Mouse (Mus musculus) liver, embryonic 16.5 days (tissue): ENCODE data around the gene Cyp4a32. TPM values are rescaled to one million over a fixed set of nuclear protein-coding genes. Genes with fewer than 3 reads are reported as not detected.
"Not testable (repeated sequence)": the region's sequence is repeated elsewhere in the genome, so short reads cannot be mapped to it uniquely, and the experiment has no call there.

Source experiments
- ATAC-seq: fragments of 200-750 bp; cut with Nextera tagmentation; 2 replicates; pipeline ENCODE4 v1.8.0; 2017; ENCODE audit warnings: low read depth, mild to moderate bottlenecking, moderate number of reproducible peaks, moderate library complexity
- H3K27ac ChIP-seq: fragments of 300-500 bp; sonication (generic); 2 replicates; pipeline ENCODE4 v1.5.1; 2014; ENCODE audit warnings: mild to moderate bottlenecking, low read length
- H3K27me3 ChIP-seq: fragments of 300-500 bp; sonication (generic); 2 replicates; pipeline ENCODE4 v1.6.1; 2014; ENCODE audit warnings: low read depth, low read length, mixed read lengths; ENCODE audit not compliant: control insufficient read depth, insufficient read depth
- H3K36me3 ChIP-seq: fragments of 300-500 bp; sonication (generic); 2 replicates; pipeline ENCODE4 v1.6.1; 2014; ENCODE audit warnings: mild to moderate bottlenecking; ENCODE audit not compliant: control insufficient read depth, insufficient read depth
- H3K4me1 ChIP-seq: fragments of 300-500 bp; sonication (generic); 2 replicates; pipeline ENCODE4 v1.6.1; 2014; ENCODE audit warnings: low read depth, low read length, mixed read lengths; ENCODE audit not compliant: control insufficient read depth
- H3K4me2 ChIP-seq: fragments of 300-500 bp; sonication (generic); 2 replicates; pipeline ENCODE4 v1.6.1; 2014; ENCODE audit warnings: low read depth, low read length, mixed read lengths
- H3K4me3 ChIP-seq: fragments of 300-500 bp; sonication (generic); 2 replicates; pipeline ENCODE4 v1.5.1; 2014; ENCODE audit warnings: low read depth, mild to moderate bottlenecking, low read length
- H3K9ac ChIP-seq: fragments of 300-500 bp; sonication (generic); 2 replicates; pipeline ENCODE4 v1.6.1; 2014; ENCODE audit warnings: low read depth, low read length
- H3K9me3 ChIP-seq: fragments of 300-500 bp; sonication (generic); replicated peaks from 2 replicates; pipeline ENCODE4 v1.6.1; 2016; ENCODE audit warnings: low read length; ENCODE audit not compliant: control insufficient read depth
- WGBS: fragments of 180-500 bp; shearing (Covaris S2); extraction: QIAGEN DNeasy Blood & Tissue Kit; methylation state at CpG from one replicate; pipeline ENCODE4 v1.1.7; 2014; ENCODE audit not compliant: insufficient replicate concordance; 5-methylcytosine and 5-hydroxymethylcytosine counted together
- polyA plus RNA-seq: library from polyadenylated mRNA; unstranded; fragments of >200 nt; fragmentation: Nextera tagmentation; extraction: Ambion mirVana; gene quantifications from 2 replicates; pipeline ENCODE4 v1.2.1, GENCODE M21; 2015

Cyp4a32 gene
- polyA plus RNA-seq, 1 experiment from 2014 or later: not detected

DNA sequence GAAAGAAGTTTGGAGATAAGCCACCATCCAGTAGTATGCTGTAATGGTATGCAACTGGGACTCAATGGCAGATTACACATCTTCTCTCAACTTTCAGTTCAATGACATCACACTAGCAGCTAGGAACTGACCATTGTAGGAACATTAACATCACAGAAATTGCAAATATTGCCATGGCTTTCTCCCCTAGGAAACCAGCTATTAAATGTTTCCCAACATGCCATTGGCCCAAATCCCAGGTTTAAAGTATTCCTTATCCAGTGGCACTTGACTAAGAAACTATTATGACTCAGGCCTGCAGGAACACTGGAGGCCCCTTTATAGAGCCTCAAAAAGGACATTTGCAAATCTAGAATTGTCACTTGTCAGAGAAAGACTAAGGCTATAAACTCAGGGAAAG, 48.6 kb downstream of the Cyp4a32 start:
- ATAC-seq: no peak
- no peak overlapping the region for H3K9ac ChIP-seq
- no peaks in the 10 kb centered on the region for H3K4me1 ChIP-seq
- no peak overlapping the region for H3K4me2 ChIP-seq
- no peaks in the 10 kb centered on the region for H3K36me3 ChIP-seq
- H3K27ac ChIP-seq: no peak overlapping the region
- H3K9me3 ChIP-seq: no peaks in the 10 kb centered on the region
- no peaks in the 10 kb centered on the region for H3K27me3 ChIP-seq
- no peak overlapping the region for H3K4me3 ChIP-seq

DNA sequence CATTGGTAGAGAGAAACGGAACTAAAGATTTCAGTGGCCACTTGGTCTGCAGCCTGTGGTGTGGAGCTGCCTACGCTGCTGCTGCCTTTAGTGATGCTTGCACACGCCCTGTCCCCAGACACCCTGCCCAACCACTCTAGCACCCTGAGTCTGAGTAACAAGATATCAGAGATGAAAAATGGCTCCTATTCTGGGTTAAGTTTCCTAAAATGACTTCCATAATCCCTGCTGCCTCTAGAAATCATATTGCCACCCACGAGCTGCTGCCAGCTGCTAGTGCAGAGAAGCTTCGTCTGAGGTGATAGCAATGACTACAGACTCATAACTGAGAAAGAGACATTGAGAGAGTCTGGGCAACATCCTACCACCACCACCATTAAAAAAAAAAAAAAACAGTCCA, 50.1 kb downstream of the Cyp4a32 start:
- no peaks in the 10 kb centered on the region for H3K9me3 ChIP-seq
- H3K36me3 ChIP-seq: no peaks in the 10 kb centered on the region
- H3K4me1 ChIP-seq: no peaks in the 10 kb centered on the region
- ATAC-seq: no peak
- H3K27ac ChIP-seq: no peak overlapping the region
- H3K4me3 ChIP-seq: no peak overlapping the region
- no peak overlapping the region for H3K4me2 ChIP-seq
- 62% methylated on average over 5 of the region's 5 CpGs for WGBS
- no peak overlapping the region for H3K9ac ChIP-seq
- no peaks in the 10 kb centered on the region for H3K27me3 ChIP-seq

DNA sequence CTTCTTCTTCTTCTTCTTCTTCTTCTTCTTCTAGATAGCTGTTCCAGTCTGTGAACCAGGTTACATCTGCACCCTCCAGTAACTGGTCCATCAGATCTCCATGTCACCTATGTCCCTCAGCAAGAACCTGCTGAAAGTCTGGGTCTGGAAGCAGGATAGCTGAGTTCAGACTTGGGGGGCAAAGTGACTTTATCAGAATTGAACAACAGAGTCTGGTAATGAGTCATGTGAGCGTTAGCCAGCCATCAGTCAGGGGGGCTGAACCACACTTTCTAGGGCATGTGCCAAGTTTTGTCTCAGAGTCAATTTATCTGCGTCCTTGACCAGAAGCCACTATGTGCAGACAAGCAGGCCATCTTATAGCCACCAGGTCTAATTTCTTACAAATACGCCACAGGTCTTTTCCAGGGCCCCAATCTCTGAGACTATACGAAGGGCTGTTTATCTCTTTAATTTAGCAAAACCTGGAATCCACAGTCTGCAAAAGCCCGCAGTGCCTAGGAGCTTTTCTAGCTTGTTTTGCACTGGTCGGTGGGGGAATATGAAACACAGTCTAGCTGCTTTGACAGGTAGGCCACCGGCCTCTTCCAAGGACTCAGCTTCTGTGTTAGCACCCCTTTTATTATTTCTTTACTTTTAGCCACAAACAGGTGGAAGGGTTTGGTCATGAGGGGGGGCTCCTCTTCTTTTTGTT, 55.2 kb downstream of the Cyp4a32 start:
- H3K27me3 ChIP-seq, H3K4me1 ChIP-seq, H3K9me3 ChIP-seq, H3K36me3 ChIP-seq, ATAC-seq, H3K4me3 ChIP-seq, H3K27ac ChIP-seq, H3K9ac ChIP-seq, H3K4me2 ChIP-seq: not testable (repeated sequence)
- 41% methylated on average over 7 of the region's 7 CpGs for whole genome bisulfite sequencing

DNA sequence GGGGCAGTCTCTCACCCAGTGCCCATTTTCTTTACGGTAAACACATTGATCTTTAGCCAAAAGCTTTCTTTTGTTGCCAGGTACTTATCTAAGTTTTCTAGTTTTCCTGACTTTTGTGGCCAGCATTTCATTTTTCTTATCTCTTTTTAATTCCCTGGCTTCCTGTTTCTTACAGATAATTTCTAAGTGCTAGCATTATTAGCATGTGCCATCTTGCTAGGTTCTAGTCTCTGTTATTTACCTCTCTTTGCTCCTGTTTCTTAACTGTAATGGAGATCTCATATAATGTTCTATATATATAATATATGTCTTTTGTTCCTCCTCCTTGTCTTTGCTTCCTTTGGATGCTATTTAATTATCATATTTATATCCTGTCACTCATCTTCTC, 55.8 kb downstream of the Cyp4a32 start:
- H3K4me3 ChIP-seq, H3K36me3 ChIP-seq, H3K4me1 ChIP-seq, H3K27me3 ChIP-seq, H3K4me2 ChIP-seq, ATAC-seq, H3K27ac ChIP-seq, H3K9ac ChIP-seq, H3K9me3 ChIP-seq: not testable (repeated sequence)
- WGBS: 26% methylated on average over 1 of the region's 1 CpGs

DNA sequence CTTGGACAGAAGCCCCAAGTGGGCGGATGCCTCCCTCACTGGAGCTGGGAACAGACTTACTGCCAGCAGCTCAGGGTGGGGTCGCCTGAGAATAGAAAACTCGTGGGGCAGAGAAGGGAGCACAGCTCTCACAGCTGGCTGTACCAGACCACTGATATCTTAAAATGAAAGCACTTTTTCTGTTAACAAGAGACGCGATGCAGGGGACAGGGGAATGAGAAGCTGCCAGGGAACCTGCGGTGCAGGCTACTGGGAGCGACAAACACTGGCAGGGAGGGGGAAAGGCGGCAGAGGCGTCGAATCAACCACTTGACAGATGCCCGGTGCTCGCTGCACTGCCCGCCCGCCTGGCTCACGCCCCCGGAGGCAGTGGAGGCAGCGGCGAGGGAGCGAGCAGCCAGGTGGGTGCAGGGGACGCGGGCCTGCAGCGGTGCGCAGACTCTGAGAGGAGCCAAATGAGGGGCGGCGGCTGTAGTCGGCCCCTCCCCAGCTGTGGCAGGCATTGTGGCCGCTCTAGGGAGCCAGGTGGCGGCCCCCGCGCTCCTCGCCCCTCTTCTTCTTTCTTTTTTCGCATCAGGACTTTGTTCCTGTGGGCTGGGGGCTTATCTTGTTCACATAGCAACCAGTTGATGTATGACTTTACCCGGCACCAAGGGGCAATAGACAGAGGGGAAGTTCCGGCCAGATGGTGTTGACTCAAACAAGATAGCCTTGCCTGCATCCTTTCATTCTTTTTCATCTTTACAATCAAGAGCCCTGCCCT, 56.5 kb downstream of the Cyp4a32 start:
- H3K9me3 ChIP-seq: no peaks in the 10 kb centered on the region
- H3K9ac ChIP-seq: 0 out of 2 replicates have a peak overlapping the region, but pooled peaks have one; percentile 5
- ATAC-seq: peak; percentile 37; the same call in 1 of the 2 replicates
- under 1% methylated on average over 34 of the region's 34 CpGs for WGBS
- no peaks in the 10 kb centered on the region for H3K4me1 ChIP-seq
- H3K36me3 ChIP-seq: no peaks in the 10 kb centered on the region
- no peak overlapping the region for H3K27ac ChIP-seq
- no peaks in the 10 kb centered on the region for H3K27me3 ChIP-seq
- peak overlapping the region; percentile 52 for H3K4me3 ChIP-seq
- peak overlapping the region; percentile 68 for H3K4me2 ChIP-seq

DNA sequence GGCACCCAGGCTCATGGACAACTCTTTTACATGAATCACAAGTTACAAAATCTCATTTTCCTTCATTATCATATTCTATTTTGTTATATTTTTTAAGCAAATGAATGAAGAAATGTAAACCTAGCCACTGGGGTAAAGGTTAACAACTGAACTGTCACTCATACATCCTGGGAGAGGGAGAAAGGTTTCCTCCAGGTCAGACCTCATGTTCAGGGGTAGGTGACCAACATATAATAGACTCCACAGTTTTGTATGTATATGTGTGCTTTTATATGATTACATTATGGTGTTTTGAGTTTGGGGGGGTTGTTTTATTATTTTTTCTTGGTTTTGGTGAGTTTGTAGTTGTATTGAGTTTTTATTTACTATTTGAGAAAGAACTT, 57.1 kb downstream of the Cyp4a32 start:
- H3K27me3 ChIP-seq: no peaks in the 10 kb centered on the region
- H3K4me3 ChIP-seq: no peak overlapping the region
- H3K9me3 ChIP-seq: no peaks in the 10 kb centered on the region
- no peaks in the 10 kb centered on the region for H3K4me1 ChIP-seq
- no peaks in the 10 kb centered on the region for H3K36me3 ChIP-seq
- H3K27ac ChIP-seq: no peak overlapping the region
- no peak for ATAC-seq
- no peak overlapping the region for H3K9ac ChIP-seq
- no peak overlapping the region for H3K4me2 ChIP-seq

DNA sequence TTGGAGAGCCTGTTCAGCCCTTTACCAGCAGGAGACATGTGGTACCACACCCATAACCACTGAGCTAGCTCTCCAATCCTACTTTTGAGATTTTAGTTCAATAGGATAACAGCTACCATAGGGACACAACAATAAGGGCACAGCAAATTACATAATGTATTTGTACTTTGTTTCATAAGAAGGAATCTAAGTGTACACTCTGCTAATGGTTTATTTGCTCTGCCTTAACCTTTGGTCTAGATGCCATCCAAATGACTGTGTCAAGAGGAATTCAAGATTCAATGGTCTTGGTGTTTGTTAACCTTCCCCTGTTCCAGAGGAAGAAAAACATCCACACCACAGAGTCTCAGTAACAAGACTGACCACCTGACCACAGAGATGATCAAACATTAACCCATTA, 58.4 kb downstream of the Cyp4a32 start:
- H3K36me3 ChIP-seq: no peaks in the 10 kb centered on the region
- no peak overlapping the region for H3K4me2 ChIP-seq
- no peak overlapping the region for H3K9ac ChIP-seq
- H3K9me3 ChIP-seq: no peaks in the 10 kb centered on the region
- no peak overlapping the region for H3K4me3 ChIP-seq
- H3K27ac ChIP-seq: no peak overlapping the region
- H3K4me1 ChIP-seq: no peaks in the 10 kb centered on the region
- no peak for ATAC-seq
- no peaks in the 10 kb centered on the region for H3K27me3 ChIP-seq

Other genes with a start within 250 kb of the Cyp4a32 start
- not detected in 2 replicates for gene Cyp4a12b, start 189.3 kb upstream of the Cyp4a32 start, polyA plus RNA-seq
- not detected in 2 replicates for gene Cyp4a30b, start 148.4 kb upstream of the Cyp4a32 start, polyA plus RNA-seq
- 0.09 and 0.11 TPM in 2 replicates for gene Cyp4a14, start 104.8 kb upstream of the Cyp4a32 start, polyA plus RNA-seq
- 0.08 and 0.31 TPM in 2 replicates for gene Cyp4a10, start 82.7 kb upstream of the Cyp4a32 start, polyA plus RNA-seq
- gene Cyp4a31, start 37.3 kb upstream of the Cyp4a32 start, polyA plus RNA-seq: 0.83 and 1.7 TPM in 2 replicates
- gene Cyp4b1, start 46.8 kb downstream of the Cyp4a32 start, polyA plus RNA-seq: 3.9 and 4.5 TPM in 2 replicates
- 10.0 and 10.9 TPM in 2 replicates for gene Efcab14, start 136.8 kb downstream of the Cyp4a32 start, polyA plus RNA-seq
- 0.12 TPM in 1 of 2 replicates, not detected in the other for gene Tex38, start 180.0 kb downstream of the Cyp4a32 start, polyA plus RNA-seq
- gene Atpaf1, start 183.8 kb downstream of the Cyp4a32 start, polyA plus RNA-seq: 11.6 and 12.7 TPM in 2 replicates
- 7.8 and 10.2 TPM in 2 replicates for gene Mob3c, start 227.1 kb downstream of the Cyp4a32 start, polyA plus RNA-seq
- gene Mknk1, start 238.2 kb downstream of the Cyp4a32 start, polyA plus RNA-seq: 30.7 and 30.9 TPM in 2 replicates